Mouse (Mus musculus) embryonic facial prominence, embryonic 15.5 days (tissue): ENCODE measurements around the gene Olfr639. TPM values are rescaled to one million over a fixed set of nuclear protein-coding genes. Genes with fewer than 3 reads are reported as not detected.

Source experiments
- ATAC-seq: fragments of 200-750 bp; cut with Nextera tagmentation; 2 replicates; pipeline ENCODE4 v1.8.0; 2017; ENCODE audit warnings: low read depth, moderate TSS enrichment; ENCODE audit not compliant: insufficient number of reproducible peaks, low FRiP score, low TSS enrichment
- H3K27ac ChIP-seq: fragments of 300-500 bp; sonication (generic); replicated peaks from 2 replicates; pipeline ENCODE4 v1.5.1; 2015; ENCODE audit warnings: mild to moderate bottlenecking, inconsistent platforms
- H3K27me3 ChIP-seq: fragments of 300-500 bp; sonication (generic); 2 replicates; pipeline ENCODE4 v1.6.1; 2015; ENCODE audit warnings: inconsistent platforms
- H3K36me3 ChIP-seq: fragments of 300-500 bp; sonication (generic); 2 replicates; pipeline ENCODE4 v1.6.1; 2015; ENCODE audit warnings: mild to moderate bottlenecking, inconsistent platforms
- H3K4me1 ChIP-seq: fragments of 300-500 bp; sonication (generic); 2 replicates; pipeline ENCODE4 v1.6.1; 2015; ENCODE audit warnings: inconsistent platforms
- H3K4me2 ChIP-seq: fragments of 300-500 bp; sonication (generic); replicated peaks from 2 replicates; pipeline ENCODE4 v1.6.1; 2015; ENCODE audit warnings: mild to moderate bottlenecking, inconsistent platforms
- H3K4me3 ChIP-seq: fragments of 300-500 bp; sonication (generic); replicated peaks from 2 replicates; pipeline ENCODE4 v1.5.1; 2015; ENCODE audit warnings: mild to moderate bottlenecking, inconsistent platforms
- H3K9ac ChIP-seq: fragments of 300-500 bp; sonication (generic); 2 replicates; pipeline ENCODE4 v1.6.1; 2015; ENCODE audit warnings: inconsistent platforms
- H3K9me3 ChIP-seq: fragments of 300-500 bp; sonication (generic); replicated peaks from 2 replicates; pipeline ENCODE4 v1.6.1; 2016; ENCODE audit warnings: inconsistent platforms
- WGBS: fragments of 180-500 bp; shearing (Covaris S2); methylation state at CpG from one replicate; pipeline ENCODE4 v1.1.7; 2015; 5-methylcytosine and 5-hydroxymethylcytosine counted together
- polyA plus RNA-seq: library from polyadenylated mRNA; unstranded; fragments of >200 nt; fragmentation: Nextera tagmentation; extraction: Ambion mirVana; gene quantifications from 2 replicates; pipeline ENCODE4 v1.2.1, GENCODE M21; 2015

Olfr639 gene
- polyA plus RNA-seq, result 0.05 TPM in 2 replicates

DNA sequence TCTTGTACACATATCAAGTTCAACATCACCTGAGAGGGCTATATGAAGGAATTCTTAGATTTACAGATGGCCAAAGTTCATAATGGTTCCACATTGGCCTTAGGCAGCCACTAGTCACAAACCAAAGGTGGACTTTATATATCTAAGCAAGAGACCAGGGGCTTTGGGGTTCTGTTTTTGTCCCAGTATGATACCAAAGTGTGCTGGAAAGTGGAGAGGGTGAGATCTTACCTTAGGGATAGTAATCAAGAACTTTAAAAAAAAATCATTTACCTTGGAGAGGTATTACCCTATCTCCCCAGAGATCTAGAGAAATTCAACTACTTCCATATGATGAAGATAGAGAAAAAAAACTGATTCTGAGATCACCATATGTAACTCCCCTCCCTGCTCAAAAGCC, at the start of gene Olfr639:
Gene Olfr639, minus strand, starts transcription at position 101 of the 400 bp plus-strand sequence.
- no peaks in the 10 kb centered on the region for H3K9me3 ChIP-seq
- H3K27me3 ChIP-seq, result no peaks in the 10 kb centered on the region
- no peaks in the 10 kb centered on the region for H3K36me3 ChIP-seq
- no peak within 1 kb of the TSS for H3K4me3 ChIP-seq
- no peaks in the 10 kb centered on the region for H3K4me1 ChIP-seq
- no peak within 1 kb of the TSS for H3K27ac ChIP-seq
- ATAC-seq, result no peak
- no peak within 1 kb of the TSS for H3K9ac ChIP-seq
- no peak within 1 kb of the TSS for H3K4me2 ChIP-seq

DNA sequence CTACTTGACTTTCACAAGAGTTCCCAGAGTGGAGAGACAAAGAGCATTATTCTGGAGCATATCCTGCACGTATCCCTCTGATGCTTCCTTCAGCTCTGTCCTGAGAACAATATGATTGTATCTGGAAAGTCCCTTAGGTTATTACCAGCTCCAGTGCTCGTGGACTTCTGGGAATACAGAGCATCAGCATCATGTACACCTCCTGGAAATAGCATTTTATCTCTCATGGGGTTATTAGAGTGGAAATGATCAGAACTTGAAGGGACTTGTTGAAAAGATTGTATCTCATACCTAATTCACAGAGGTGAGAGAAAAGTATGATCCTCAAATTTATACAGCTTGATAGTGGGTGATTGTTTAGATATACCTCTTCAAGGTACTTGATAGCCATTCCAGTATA, 44.2 kb upstream of the Olfr639 start, which contains the start of gene 4930516K23Rik:
Gene 4930516K23Rik, minus strand, starts transcription at position 101 of the 400 bp plus-strand sequence.
- no peaks in the 10 kb centered on the region for H3K36me3 ChIP-seq
- no peak within 1 kb of the TSS for H3K27ac ChIP-seq
- ATAC-seq, result no peak
- no peaks in the 10 kb centered on the region for H3K27me3 ChIP-seq
- H3K4me3 ChIP-seq, result no peak within 1 kb of the TSS
- H3K9me3 ChIP-seq, result no peaks in the 10 kb centered on the region
- no peak within 1 kb of the TSS for H3K9ac ChIP-seq
- H3K4me1 ChIP-seq, result no peaks in the 10 kb centered on the region
- H3K4me2 ChIP-seq, result no peak within 1 kb of the TSS
- WGBS, result 40% methylated on average over 2 of the region's 2 CpGs

DNA sequence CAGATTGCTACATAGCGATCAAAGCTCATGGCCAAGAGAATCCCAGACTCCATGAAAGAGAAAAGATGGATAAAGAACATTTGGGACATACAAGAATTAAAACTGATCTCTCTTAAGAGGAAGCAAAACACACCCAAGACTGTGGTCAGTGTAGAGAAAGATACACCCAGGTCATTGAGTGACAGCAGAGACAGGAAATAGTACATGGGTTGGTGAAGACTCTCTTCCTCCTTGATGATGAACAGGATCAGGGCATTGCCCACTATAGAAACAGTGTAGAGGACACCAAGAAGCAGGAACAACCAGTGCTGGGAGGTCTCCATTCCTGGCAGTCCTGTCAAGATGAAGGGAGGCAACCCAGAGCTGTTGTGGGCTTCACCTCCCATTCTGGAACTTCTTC, 42.1 kb upstream of the Olfr639 start:
- H3K9ac ChIP-seq, result no peak overlapping the region
- no peaks in the 10 kb centered on the region for H3K4me1 ChIP-seq
- no peak for ATAC-seq
- H3K27me3 ChIP-seq, result no peaks in the 10 kb centered on the region
- WGBS, result 77% methylated on average over 1 of the region's 1 CpGs
- no peak overlapping the region for H3K4me3 ChIP-seq
- H3K4me2 ChIP-seq, result no peak overlapping the region
- no peaks in the 10 kb centered on the region for H3K36me3 ChIP-seq
- no peaks in the 10 kb centered on the region for H3K9me3 ChIP-seq
- no peak overlapping the region for H3K27ac ChIP-seq

- Histone ChIP-seq H3K4me2 (no peak within 1 kb of the TSS), H3K27me3 (no peaks in the 10 kb centered on the region), H3K27ac (no peak within 1 kb of the TSS), H3K4me3 (no peak within 1 kb of the TSS), H3K9ac (no peak within 1 kb of the TSS), H3K9me3 (no peaks in the 10 kb centered on the region), H3K4me1 (no peaks in the 10 kb centered on the region), H3K36me3 (no peaks in the 10 kb centered on the region)
- WGBS, result 55% methylated on average over 1 of the region's 1 CpGs
- no peak for ATAC-seq
These were observed 35.5 kb upstream of the Olfr639 start, which contains the start of gene Olfr642 for GRCm38 (mm10) chr7:104052566-104052965. TSS of gene Olfr642 (minus strand) at chr7:104052666.

- no peaks in the 10 kb centered on the region for H3K36me3 ChIP-seq
- H3K9me3 ChIP-seq, result no peaks in the 10 kb centered on the region
- WGBS, result 90% methylated on average over 4 of the region's 4 CpGs
- ATAC-seq, result no peak
- no peak overlapping the region for H3K4me2 ChIP-seq
- no peaks in the 10 kb centered on the region for H3K27me3 ChIP-seq
- H3K4me3 ChIP-seq, result no peak overlapping the region
- H3K27ac ChIP-seq, result no peak overlapping the region
- H3K9ac ChIP-seq, result no peak overlapping the region
- no peaks in the 10 kb centered on the region for H3K4me1 ChIP-seq
These were observed 33.6 kb upstream of the Olfr639 start for GRCm38 (mm10) chr7:104050745-104051144.

DNA sequence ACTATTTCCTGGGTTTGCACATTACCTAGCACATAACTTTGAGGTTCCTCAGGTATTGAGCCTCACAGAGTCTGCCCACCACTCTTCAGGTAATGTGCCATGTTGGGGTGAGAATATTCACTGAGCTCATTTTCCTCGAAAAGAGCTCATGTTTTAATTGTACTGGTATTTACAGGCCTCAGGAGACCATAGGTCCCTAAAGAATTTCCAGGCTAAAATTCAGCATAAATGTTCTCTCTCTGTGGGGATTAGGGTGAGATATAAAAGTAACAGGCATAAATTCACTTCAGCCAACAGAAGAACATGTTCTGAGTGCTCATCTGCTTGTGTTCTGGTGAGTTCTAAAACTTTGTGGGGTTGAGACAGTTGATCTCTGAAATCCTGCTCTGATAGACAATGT, 18.0 kb upstream of the Olfr639 start, which contains the start of gene Olfr641:
Gene Olfr641, plus strand, starts transcription at position 301 of the 400 bp plus-strand sequence.
- no peak within 1 kb of the TSS for H3K9ac ChIP-seq
- H3K4me3 ChIP-seq, result no peak within 1 kb of the TSS
- H3K4me1 ChIP-seq, result no peaks in the 10 kb centered on the region
- H3K36me3 ChIP-seq, result no peaks in the 10 kb centered on the region
- H3K27me3 ChIP-seq, result no peaks in the 10 kb centered on the region
- H3K9me3 ChIP-seq, result no peaks in the 10 kb centered on the region
- no peak within 1 kb of the TSS for H3K27ac ChIP-seq
- ATAC-seq, result no peak
- WGBS, result 48% methylated on average over 1 of the region's 1 CpGs
- no peak within 1 kb of the TSS for H3K4me2 ChIP-seq

- no peaks in the 10 kb centered on the region for H3K36me3 ChIP-seq
- no peak overlapping the region for H3K27ac ChIP-seq
- no peaks in the 10 kb centered on the region for H3K9me3 ChIP-seq
- no peak overlapping the region for H3K9ac ChIP-seq
- no peak overlapping the region for H3K4me3 ChIP-seq
- WGBS, result 72% methylated on average over 3 of the region's 3 CpGs
- no peak for ATAC-seq
- H3K27me3 ChIP-seq, result no peaks in the 10 kb centered on the region
- H3K4me2 ChIP-seq, result no peak overlapping the region
- H3K4me1 ChIP-seq, result no peaks in the 10 kb centered on the region
These were observed 9.9 kb upstream of the Olfr639 start for GRCm38 (mm10) chr7:104026978-104027377.

DNA sequence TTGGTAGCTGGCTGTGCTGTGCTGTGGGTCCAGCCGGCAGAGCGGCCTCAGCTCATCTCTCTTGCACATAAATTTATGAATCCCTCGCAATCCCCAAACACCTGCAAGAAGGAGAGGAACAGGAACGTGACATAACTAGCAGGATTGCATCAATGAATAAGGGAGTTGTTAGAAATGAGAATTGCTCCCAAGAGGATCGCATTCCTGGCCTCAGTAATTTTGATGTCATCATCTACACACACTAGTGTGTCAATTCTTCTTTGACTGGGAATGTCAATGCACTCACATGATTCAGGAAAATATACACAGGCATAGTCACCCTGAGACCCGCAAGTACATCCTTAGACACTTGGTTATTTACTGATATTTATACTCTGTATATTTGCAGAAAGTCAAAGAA, 8.4 kb upstream of the Olfr639 start, which contains the start of gene Olfr640:
Gene Olfr640, minus strand, starts transcription at position 101 of the 400 bp plus-strand sequence.
- 78% methylated on average over 6 of the region's 6 CpGs for WGBS
- no peaks in the 10 kb centered on the region for H3K36me3 ChIP-seq
- H3K27me3 ChIP-seq, result no peaks in the 10 kb centered on the region
- H3K9ac ChIP-seq, result no peak within 1 kb of the TSS
- no peak within 1 kb of the TSS for H3K27ac ChIP-seq
- no peaks in the 10 kb centered on the region for H3K9me3 ChIP-seq
- H3K4me1 ChIP-seq, result no peaks in the 10 kb centered on the region
- no peak within 1 kb of the TSS for H3K4me3 ChIP-seq
- ATAC-seq, result no peak
- H3K4me2 ChIP-seq, result no peak within 1 kb of the TSS

- H3K9me3 ChIP-seq, result no peaks in the 10 kb centered on the region
- H3K4me2 ChIP-seq, result no peak overlapping the region
- no peaks in the 10 kb centered on the region for H3K27me3 ChIP-seq
- H3K36me3 ChIP-seq, result no peaks in the 10 kb centered on the region
- H3K9ac ChIP-seq, result no peak overlapping the region
- H3K4me3 ChIP-seq, result no peak overlapping the region
- H3K4me1 ChIP-seq, result no peaks in the 10 kb centered on the region
- ATAC-seq, result no peak
- 88% methylated on average over 6 of the region's 6 CpGs for WGBS
- no peak overlapping the region for H3K27ac ChIP-seq
These were observed 4.5 kb upstream of the Olfr639 start for GRCm38 (mm10) chr7:104021651-104022050.

DNA sequence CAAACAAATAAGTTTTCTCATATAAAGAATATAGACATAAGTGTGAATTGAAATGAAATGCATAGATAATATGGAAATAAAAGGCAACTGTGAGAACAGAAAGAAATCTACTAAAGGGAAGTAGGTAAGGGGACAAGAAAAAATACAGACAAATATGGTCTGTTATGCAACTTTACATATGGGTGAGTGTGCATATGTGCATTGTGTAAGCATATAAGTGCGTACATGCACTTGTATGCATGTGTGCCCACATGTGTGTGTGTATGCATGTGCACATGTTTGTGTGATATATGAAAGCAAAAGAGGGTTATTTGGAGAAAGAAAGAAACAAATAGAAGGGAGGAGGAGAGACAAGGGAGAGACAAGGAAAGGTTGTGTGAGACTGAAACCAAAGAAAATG, 1.9 kb upstream of the Olfr639 start:
- 86% methylated on average over 1 of the region's 1 CpGs for WGBS
- H3K9ac ChIP-seq, result no peak overlapping the region
- H3K4me3 ChIP-seq, result no peak overlapping the region
- H3K4me2 ChIP-seq, result no peak overlapping the region
- ATAC-seq, result no peak
- H3K27me3 ChIP-seq, result no peaks in the 10 kb centered on the region
- no peaks in the 10 kb centered on the region for H3K9me3 ChIP-seq
- H3K27ac ChIP-seq, result no peak overlapping the region
- no peaks in the 10 kb centered on the region for H3K4me1 ChIP-seq
- no peaks in the 10 kb centered on the region for H3K36me3 ChIP-seq

- no peak for ATAC-seq
- H3K36me3 ChIP-seq, result no peaks in the 10 kb centered on the region
- H3K4me1 ChIP-seq, result no peaks in the 10 kb centered on the region
- no peaks in the 10 kb centered on the region for H3K27me3 ChIP-seq
- no peaks in the 10 kb centered on the region for H3K9me3 ChIP-seq
- H3K27ac ChIP-seq, result no peak overlapping the region
- no peak overlapping the region for H3K9ac ChIP-seq
- no peak overlapping the region for H3K4me2 ChIP-seq
- H3K4me3 ChIP-seq, result no peak overlapping the region
These were observed 18.0 kb downstream of the Olfr639 start for GRCm38 (mm10) chr7:103999124-103999523.

DNA sequence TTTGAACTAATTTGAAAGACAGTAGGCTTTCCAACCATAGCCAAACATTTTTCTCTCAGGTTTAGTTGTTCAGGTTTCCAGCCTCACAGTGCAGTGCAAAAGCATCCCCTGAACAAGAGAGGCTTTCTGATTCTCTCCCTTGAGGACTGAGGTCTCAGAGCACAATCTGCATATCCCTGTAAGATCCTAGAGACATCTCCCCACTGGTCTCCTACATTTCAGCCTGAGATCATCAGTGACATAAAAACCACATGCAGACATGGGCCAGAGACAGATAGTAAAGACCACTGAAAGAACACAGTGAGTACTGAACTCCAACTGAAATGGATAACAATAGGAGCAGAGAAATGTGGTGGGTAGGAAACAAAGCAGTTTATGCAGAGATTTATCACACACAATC, 18.7 kb downstream of the Olfr639 start, which contains the start of gene Olfr638:
Gene Olfr638, plus strand, starts transcription at position 301 of the 400 bp plus-strand sequence.
- Histone ChIP-seq H3K9ac (no peak within 1 kb of the TSS), H3K4me3 (no peak within 1 kb of the TSS), H3K27me3 (no peaks in the 10 kb centered on the region), H3K27ac (no peak within 1 kb of the TSS), H3K36me3 (no peaks in the 10 kb centered on the region), H3K4me1 (no peaks in the 10 kb centered on the region), H3K9me3 (no peaks in the 10 kb centered on the region), H3K4me2 (no peak within 1 kb of the TSS)
- no peak for ATAC-seq
